Mouse (Mus musculus): ENCODE measurements at regions not wholly inside any gene's neighbourhood (a gene's known extent, or its start where the extent isn't known, plus 50 kb on each side); places are given as distances from the start of the nearest gene placed in this dataset.

DNA sequence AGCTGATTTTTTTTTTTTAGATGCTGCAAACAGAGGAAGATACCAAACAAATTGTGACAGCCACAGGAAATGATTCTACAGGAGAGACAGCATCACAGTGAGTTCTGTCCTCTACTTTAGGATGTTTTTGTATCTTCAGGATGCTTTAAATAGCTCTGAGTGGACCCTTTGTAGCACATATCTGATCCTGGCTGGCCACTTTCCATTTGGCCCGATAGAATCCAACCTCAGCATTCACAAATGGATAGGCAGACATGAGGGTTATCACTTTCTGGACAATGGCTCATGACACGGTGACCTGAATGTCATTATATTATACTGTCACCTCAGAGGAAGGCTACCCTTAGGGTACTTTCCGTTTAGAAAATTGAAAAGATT lies 379.3 kb downstream of the Gm10295 start:
- no peak for DNase-seq (ENCODE audit: extremely low read depth, insufficient read length, low spot score)

DNA sequence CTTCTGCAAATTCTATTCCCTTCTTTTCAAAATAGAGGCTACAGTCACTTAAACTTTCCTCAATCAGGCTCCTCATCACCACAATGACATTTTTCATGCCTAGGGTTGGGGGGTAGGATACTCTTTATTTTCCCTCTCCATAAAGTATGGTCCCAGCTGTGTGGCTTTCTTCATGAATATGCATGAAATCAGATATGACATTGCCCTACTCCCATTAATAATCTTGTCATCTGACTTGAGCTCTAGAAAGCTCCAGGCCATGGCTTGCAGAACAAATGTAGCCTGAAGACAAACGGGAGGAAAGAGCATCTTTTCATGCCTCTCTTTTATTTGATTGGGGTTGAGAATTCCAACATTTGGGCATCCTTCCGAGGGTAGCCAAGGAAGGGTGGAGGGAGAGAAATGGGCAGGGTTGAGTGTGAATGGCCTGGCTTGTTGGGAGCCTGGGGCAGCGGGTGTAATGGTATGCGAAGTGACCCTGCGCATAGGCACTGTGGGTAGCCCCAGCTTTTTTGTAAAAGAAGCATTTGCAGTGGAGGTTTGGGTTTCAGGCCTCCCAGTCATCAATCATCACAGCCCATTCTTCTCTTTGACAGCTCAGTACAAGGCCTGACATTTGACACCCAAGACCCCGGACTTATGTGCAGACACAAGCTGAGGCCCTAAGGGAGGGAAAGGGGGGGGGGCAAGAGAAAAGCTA lies 379.8 kb downstream of the Gm10295 start:
- no peak for DNase-seq (ENCODE audit: extremely low read depth, insufficient read length, low spot score)

DNA sequence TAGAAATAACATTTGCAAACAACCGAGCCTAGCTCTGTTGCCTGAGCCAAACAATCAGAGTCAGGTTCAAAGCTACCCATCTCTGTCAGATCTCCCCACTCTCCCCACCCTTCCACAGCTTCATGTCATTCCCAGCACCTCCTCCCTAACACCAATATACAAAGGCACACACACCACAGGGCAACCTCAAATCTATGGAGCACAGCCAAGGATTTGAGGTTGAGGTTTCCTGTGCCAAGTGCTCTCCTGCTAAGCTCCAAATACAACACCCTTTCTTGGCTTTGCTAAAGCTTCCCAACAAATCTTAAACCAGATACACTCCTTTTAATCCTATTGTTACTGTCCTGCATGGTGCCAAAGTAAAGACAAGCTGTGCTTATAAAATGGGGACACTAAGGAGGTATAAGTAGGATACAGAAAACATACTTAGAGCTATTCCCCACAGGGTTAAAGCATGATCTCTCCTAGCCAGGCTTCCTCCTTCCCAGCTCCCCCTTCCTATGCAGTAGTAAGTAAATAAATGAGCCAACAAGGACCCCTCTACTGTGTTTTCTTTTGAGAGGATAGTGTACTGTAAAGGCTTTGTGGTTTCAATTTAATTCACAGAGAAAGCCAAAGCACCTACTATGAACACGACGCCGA lies 398.8 kb downstream of the Gm10295 start:
- DNase-seq (ENCODE audit: extremely low read depth, insufficient read length, low spot score): peak; percentile 37

DNA sequence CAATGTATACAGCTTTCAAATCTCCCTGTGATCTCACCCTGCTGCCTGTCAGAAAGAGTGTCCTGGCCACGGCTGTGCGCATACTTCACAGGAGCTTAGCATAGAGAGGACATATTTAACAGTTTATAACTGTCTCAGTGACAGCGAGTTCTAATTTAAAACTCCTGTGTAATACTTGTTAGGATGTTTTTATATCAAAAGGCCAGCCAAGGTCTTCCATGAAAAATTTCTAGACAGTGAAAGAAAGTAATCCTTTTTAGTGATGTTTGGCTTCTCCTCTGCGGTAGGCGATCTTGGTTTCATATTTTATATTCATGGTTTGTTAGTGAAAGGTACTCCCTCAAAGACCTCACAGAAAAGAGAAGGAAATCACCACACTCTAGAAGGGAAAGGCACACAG lies 403.0 kb downstream of the Gm10295 start:
- no peak for DNase-seq (ENCODE audit: extremely low read depth, insufficient read length, low spot score)

DNA sequence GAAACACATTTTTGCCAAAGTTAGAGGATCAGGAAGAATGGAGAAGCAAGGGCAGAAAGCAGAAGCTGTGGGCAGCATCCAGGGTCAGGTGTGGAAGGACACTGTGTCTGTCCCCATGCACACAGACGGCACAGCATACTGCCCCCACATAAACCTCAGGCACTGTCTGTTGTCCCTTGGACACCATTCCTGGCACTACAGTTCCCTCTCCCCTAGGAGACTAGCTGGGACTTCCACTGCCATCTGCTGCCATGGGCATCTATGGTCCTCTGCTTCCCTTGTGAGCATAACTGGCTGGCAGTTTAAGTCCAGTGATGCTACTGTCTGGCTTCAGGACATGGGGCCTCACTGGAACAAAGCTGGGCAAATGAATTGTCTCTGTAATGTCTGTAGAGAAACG lies 405.0 kb downstream of the Gm10295 start:
- DNase-seq (ENCODE audit: extremely low read depth, insufficient read length, low spot score): no peak

DNA sequence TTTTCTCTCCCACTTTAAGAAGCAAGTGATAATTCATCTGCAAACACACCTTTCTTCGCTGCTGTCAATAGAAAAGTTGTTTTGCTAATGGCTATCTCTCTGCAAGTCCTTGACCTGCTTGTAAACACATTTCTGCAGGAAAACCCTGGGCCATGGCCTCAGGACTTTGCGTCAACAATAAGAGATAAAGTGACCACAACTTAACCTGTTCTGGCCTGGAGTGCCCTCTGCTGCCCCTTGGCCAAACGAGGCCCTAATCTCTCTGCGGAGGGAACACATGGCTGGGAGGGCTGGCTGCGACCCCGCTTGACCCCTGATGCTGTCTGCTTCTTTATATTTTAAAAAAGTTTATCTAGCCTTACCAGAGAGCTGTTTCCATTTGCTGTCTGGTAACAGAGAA lies 420.4 kb downstream of the Gm10295 start:
- no peak for DNase-seq (ENCODE audit: extremely low read depth, insufficient read length, low spot score)

DNA sequence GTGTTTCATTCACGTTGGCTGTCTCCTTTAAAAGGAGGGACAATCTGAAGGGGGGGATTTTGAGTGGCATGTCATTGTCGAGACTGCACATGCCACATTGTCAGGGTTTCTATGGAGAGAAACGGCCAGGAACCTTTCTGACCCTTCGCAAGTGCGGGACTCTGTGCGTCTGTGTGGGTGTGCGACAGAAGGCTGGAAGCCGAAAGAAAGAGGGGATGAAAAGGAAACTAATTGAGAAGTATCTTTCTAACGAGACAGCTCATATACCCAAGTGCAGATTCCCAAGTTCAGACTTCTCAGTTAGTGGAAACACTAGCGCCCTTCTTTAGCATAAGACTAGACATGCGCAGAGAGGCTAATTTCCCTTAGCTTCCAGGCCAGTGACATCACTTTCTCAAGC lies 421.4 kb downstream of the Gm10295 start:
- no peak for DNase-seq (ENCODE audit: extremely low read depth, insufficient read length, low spot score)

DNA sequence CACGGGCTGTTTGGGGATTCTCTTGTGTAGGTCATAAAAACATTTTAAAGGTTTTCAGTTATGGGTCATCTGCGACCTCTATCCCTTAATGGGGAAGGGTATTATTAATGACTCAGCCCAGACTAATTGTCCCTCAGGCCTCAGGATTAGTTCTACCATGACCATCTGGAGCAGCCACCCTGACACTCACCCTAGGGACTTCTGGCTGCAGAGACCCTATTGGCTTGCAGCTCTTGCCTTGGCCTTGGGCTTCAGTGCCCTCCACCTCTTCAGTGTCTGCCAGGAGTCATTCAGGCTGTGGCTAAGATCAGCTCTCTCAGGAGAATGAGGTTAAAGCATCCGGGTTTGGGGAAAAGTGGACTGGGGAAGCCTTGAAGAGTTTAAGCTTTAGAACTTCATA lies 423.3 kb downstream of the Gm10295 start:
- DNase-seq (ENCODE audit: extremely low read depth, insufficient read length, low spot score): no peak

DNA sequence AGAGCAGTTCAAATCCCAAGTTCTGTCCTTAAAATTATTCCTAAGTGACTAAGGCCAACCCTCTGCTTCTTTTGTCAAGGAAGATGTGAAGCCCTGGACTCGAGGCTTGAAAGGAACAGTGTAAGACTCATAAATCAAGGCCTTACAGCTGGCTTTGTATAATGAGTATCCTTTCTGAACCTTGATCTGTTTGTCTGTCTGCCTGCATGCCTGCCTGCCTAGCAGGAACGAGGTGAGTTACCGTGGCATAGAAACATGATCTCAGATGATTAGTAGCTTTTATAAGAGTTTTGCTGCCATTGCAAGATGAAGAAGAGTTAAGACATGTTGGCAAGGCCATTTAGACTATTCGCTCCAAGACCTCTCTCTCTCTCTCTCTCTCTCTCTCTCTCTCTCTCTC lies 434.3 kb downstream of the Gm10295 start:
- no peak for DNase-seq (ENCODE audit: extremely low read depth, insufficient read length, low spot score)

DNA sequence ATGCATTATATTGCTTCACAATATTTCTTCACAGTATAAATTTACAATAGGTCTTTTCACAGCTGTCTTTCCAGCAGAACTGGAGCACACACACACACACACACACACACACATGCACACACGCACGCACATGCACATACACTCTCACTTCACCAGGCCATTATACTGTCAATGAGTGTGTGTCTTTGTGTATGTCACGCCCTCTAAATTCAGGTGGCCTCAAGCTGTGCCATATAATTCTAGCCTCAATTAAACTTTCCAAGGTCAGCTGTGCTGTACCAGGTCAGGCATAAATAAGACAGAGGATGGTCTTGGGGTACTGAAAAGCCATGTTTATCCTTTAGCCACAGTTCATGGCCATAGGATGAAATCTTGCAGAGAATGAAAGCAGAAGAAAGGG lies 442.4 kb downstream of the Gm10295 start:
- no peak for DNase-seq (ENCODE audit: extremely low read depth, insufficient read length, low spot score)

DNA sequence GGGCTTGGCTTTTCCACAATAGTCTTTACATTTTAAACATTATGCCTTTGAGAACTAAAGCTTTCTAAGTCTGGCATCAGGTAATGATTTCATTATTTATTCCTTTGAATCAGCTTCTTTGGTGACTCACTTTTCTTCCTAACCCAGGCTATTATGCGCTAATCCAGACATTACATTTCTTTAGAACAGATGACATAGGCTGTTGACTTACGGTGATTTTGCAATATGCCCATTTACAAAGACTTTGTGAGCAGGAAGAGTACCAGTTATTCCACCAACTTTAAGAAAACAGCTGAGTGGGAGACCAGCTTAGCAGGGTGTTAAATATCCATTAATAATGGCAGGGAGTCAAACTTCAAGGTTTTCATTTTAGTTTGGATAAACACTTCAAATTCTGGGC lies 459.6 kb downstream of the Gm10295 start:
- no peak for DNase-seq (ENCODE audit: extremely low read depth, insufficient read length, low spot score)

DNA sequence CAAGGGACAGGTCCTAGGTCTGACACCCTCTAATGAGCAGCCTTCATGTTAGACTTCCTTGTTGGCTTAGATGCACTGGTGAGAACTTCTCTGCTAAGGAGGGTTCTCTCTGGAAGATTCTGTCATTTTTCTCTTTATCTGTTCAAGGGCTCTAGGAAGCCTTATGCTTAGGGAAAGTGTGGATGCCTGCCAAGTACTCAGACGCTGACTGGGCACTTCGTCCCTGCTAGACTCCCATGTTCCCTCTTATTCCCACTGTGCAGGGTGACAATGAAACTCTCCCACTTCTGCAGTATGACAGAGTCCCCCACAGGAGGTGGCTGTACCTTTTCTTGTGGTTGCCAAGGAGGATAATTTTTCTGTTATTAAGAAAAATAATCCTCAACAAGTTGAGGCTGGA lies 470.8 kb downstream of the Gm10295 start:
- no peak for DNase-seq (ENCODE audit: extremely low read depth, insufficient read length, low spot score)

DNA sequence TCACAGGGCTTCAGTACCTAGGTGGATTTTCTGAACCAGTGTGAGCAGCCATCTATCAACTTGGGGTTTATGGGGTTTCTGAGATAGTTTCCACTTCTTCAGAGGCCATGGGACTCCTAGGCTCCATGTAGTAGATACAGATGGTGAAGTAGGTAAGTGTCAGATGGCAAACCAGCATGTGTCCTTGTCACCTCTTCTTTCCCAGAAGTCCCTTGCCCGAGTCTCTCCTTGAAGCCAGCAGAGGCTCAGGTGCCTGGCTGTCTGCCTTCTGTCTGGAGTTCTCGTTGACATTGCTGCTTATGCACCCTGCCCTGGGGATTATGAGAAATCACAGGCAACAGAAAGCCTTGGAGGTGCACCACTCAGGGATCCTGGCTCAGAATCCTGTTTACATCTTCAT lies 476.9 kb downstream of the Gm10295 start:
- no peak for DNase-seq (ENCODE audit: extremely low read depth, insufficient read length, low spot score)

DNA sequence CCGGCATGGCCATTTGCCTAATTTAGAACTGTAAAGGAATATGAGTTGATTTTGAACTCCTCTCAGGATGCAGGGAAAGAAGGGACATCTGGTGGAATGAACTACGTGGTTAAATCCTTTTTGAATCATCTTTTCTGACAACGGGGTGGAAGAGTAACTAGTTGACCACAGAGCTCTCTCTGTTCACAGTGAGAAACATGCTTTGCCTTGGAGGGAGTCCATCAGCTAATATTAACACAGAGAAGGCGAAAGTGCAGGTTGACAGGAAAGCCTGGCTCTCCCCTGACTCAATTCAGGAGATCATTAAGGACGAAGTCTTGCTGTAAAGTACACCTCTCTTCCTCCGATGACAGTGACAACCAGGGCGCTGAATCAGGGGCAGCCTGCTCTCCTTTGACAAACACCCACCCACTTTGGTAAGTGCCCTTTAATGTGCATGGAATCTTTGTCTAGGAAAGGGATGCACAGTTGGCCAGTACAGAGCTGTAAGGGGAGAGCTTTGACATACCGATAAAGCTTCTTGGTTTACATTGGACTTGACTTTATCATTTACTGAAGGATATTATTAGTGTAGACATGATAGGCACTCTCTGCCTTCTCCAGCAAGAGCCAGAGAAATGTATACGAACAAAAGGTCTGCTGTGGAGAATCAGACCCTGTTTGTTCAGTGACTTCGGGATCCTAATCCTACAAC lies 480.3 kb downstream of the Gm10295 start:
- DNase-seq (ENCODE audit: extremely low read depth, insufficient read length, low spot score): no peak

DNA sequence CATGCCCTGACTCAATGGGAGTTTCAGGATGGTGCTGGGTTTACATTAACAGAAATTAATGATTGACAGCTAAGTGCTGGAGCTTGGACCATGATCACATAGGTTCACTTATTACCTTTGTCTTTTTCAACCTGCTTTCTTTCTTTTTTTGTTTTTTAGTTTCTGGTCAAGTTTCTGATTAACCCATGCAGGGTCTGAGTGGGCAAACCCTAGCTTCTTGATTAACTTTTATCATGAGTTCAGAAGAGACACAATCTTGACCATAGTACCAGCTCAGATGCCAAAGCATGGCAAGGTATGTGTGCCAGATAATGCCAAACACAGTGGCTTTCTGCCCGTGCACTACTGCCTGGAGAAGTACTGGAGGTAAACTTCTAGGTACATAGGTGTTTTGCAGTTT lies 482.2 kb downstream of the Gm10295 start:
- no peak for DNase-seq (ENCODE audit: extremely low read depth, insufficient read length, low spot score)

DNA sequence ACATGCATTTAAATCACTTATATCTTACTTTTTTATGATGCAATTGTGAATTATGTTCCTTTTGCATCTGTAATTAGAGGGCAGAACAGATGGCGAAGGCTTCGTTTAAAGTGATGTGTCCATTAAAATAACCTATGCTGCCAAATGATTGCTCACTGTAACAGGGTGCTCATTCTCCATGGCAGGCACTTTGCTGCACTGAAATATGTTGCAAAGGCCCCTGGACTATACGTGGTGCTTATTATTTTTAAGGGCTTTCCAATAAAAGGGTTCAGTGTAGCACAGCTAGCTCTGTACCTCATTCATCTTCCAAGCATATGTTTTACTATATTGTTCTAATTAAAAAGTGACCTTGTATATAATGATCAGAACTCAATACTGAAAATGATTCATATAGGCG lies 491.3 kb downstream of the Gm10295 start:
- DNase-seq (ENCODE audit: extremely low read depth, insufficient read length, low spot score): no peak

DNA sequence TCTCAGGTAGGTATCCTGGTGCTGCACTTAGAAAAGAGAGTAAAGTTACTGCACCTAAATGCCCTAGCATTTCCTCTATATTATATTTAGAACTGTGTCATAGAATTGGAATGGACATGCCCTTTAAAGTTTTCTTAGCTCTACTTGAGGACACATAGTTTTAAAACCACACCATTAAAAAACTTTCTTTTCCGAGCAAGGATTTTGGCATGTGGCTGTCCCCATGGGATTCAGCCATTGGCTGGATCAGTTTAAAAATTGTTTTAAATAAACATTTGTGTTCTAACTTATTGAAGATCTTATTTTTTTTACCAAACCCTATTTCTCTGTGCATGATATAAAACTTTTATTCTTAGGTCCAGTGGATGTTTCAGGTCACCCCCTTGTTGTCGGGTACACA lies 484.2 kb upstream of the Nr2f2 start:
- DNase-seq (ENCODE audit: extremely low read depth, insufficient read length, low spot score): peak; percentile 60

DNA sequence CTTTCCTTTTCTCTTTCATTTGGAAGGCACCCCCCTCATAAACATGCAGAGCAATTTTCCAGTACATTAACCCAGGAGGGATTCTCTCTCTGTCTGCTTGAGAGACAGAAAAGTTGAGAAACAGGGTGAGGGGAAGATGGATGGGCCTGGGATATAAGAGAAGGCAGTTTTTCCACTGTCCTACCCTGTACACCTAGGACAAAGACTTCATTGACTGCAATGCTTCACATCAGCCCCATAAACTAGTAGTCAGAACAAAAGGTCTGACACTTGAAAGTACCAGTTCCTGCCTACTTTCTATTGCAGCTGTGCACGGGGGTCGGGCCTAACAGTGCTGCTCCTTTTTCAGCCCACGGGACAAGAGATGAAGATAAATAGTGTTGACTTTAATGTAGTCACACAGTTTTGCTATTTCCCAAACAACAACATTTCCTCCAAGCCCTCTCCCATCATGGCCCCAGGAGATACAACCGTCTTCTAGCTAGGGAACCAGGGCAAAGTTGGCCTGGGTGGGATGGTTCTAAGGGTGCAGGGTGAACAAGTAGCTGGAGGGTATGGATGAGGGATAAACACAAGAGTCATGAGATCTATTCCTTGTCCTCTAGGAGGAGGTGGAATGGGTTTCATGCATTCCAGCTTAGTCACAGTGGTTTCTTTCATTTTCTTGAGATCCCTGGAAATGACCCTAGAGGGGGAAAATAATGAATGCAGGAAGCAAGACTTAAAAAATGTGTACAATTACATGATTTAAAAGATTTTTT lies 481.7 kb upstream of the Nr2f2 start:
- peak; percentile 47 for DNase-seq (ENCODE audit: extremely low read depth, insufficient read length, low spot score)

DNA sequence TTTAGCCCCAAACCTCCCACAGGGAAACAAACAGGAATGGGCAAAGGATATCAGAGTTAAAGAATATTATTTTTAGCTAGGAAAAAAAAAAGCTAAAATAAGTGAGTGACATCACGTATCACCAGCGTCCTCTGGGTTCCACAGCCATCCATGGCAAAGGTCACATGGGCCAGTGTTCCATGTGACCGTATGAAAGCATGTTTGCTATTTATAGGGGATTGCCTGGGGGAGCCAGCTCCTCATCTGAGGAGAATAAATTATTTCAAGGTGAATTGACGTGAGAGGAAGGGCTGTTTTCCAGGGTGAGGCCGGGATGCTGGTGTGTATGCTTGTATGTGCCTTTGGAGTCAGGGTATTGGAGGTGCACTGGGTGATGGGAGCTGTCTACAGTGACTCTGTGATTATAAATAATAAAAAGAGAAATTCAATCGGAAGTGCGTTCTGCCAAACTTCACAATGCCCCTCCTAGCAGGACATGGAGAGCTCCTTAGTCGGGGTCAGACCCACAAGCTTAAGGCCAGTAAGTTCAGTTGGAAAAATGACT lies 481.0 kb upstream of the Nr2f2 start:
- DNase-seq (ENCODE audit: extremely low read depth, insufficient read length, low spot score): no peak

DNA sequence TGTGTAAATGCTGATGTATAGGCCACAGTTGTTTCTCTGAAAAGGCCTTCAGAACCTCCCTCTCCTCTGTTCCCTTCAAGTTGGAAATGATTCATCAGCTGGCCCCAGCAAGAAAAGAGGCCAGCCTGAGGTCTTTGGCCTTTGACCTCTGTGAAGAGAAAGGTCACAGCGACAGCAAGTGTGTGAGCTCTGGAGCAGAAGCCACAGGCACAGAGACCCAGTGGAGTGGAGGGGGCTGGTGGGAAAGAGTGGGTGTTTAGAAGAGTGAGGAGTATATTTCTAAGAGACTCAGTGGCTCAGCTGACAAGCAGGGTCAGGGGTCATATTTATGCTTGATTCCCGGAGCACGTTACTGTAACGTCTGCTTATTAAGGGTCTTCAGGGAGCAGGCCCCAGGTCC lies 479.5 kb upstream of the Nr2f2 start:
- no peak for DNase-seq (ENCODE audit: extremely low read depth, insufficient read length, low spot score)

DNA sequence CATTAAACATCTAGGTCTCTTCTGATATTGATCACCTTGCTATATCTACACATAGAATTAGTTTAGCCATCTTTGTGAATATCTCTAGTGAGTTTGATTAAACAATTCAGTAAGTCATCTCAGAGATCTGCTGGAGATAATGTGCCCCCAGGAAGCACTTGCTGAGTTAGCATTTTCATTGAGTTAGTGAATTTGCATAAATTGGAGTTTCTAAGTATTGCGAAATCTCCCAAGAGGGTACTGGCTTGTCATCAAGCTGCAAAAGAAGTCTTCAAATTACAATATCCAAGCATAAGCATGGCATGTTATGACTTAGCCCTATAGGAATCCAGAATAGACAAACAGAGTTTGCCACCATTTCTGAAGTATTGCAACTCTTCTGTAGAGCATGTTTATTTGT lies 473.6 kb upstream of the Nr2f2 start:
- no peak for DNase-seq (ENCODE audit: extremely low read depth, insufficient read length, low spot score)

Data from 3134 (cell line).